Mouse (Mus musculus) heart, embryonic 14.5 days (tissue): ENCODE data around the gene Cbll1. TPM values are rescaled to one million over a fixed set of nuclear protein-coding genes. Genes with fewer than 3 reads are reported as not detected.
A peak's percentile ranks its signal among the peaks of the same experiment; 100 is the strongest.

Experiments used
- ATAC-seq: fragments of 200-750 bp; cut with Nextera tagmentation; 2 replicates; pipeline ENCODE4 v1.8.0; 2017; ENCODE audit warnings: low read depth, moderate TSS enrichment; ENCODE audit not compliant: insufficient number of reproducible peaks, insufficient read depth, low FRiP score
- H3K27ac ChIP-seq, 2 experiments: fragments of 200-500 bp in 1 of 2; fragments of 300-500 bp in 1 of 2; sonication (generic) in 1 of 2; replicated peaks in 1 of 2; 2 replicates each; pipeline ENCODE4 v1.5.1; 2012 to 2014; ENCODE audit warnings: low read depth in 2 of 2, low read length in 2 of 2, control low read depth in 1 of 2, mild to moderate bottlenecking in 1 of 2, mixed read lengths in 1 of 2; ENCODE audit not compliant: control insufficient read depth in 1 of 2, insufficient read depth in 1 of 2
- H3K27me3 ChIP-seq: fragments of 300-500 bp; sonication (generic); 2 replicates; pipeline ENCODE4 v1.6.1; 2014; ENCODE audit warnings: mild to moderate bottlenecking, low read length, control low read depth; ENCODE audit not compliant: control insufficient read depth, insufficient read depth
- H3K36me3 ChIP-seq: fragments of 300-500 bp; sonication (generic); 2 replicates; pipeline ENCODE4 v1.6.1; 2014; ENCODE audit warnings: mild to moderate bottlenecking, control low read depth, low read length, mixed read lengths; ENCODE audit not compliant: control insufficient read depth, insufficient read depth
- H3K4me1 ChIP-seq, 2 experiments: fragments of 200-500 bp in 1 of 2; fragments of 300-500 bp in 1 of 2; sonication (generic) in 1 of 2; 2 replicates each; pipeline ENCODE4 v1.6.1; 2012 to 2014; ENCODE audit warnings: low read length in 2 of 2, control low read depth in 1 of 2, mixed read lengths in 1 of 2; ENCODE audit not compliant: control insufficient read depth in 2 of 2, insufficient read depth in 2 of 2
- H3K4me2 ChIP-seq: fragments of 300-500 bp; sonication (generic); 2 replicates; pipeline ENCODE4 v1.6.1; 2014; ENCODE audit warnings: mild to moderate bottlenecking, low read length
- H3K4me3 ChIP-seq, 2 experiments: fragments of 200-500 bp in 1 of 2; fragments of 300-500 bp in 1 of 2; sonication (generic) in 1 of 2; 2 replicates each; pipeline ENCODE4 v1.5.1; 2012 to 2014; ENCODE audit warnings: low read length in 2 of 2, mild to moderate bottlenecking in 2 of 2, control low read depth in 1 of 2, low read depth in 1 of 2, moderate library complexity in 1 of 2; ENCODE audit not compliant: control insufficient read depth in 1 of 2, insufficient read depth in 1 of 2
- H3K9ac ChIP-seq: fragments of 300-500 bp; sonication (generic); 2 replicates; pipeline ENCODE4 v1.6.1; 2014; ENCODE audit warnings: mild to moderate bottlenecking, low read length
- H3K9me3 ChIP-seq: fragments of 300-500 bp; sonication (generic); 2 replicates; pipeline ENCODE4 v1.6.1; 2016; ENCODE audit warnings: low read length, control low read depth; ENCODE audit not compliant: control insufficient read depth
- WGBS: fragments of 180-500 bp; shearing (Covaris S2); extraction: QIAGEN DNeasy Blood & Tissue Kit; methylation state at CpG from one replicate; pipeline ENCODE4 v1.1.7; 2014; 5-methylcytosine and 5-hydroxymethylcytosine counted together
- polyA plus RNA-seq: library from polyadenylated mRNA; unstranded; fragments of >200 nt; fragmentation: Nextera tagmentation; extraction: Ambion mirVana; gene quantifications from 2 replicates; pipeline ENCODE4 v1.2.1, GENCODE M21; 2014

The Cbll1 gene
- polyA plus RNA-seq, 1 experiment from 2014 or later: 10.8 TPM

DNA sequence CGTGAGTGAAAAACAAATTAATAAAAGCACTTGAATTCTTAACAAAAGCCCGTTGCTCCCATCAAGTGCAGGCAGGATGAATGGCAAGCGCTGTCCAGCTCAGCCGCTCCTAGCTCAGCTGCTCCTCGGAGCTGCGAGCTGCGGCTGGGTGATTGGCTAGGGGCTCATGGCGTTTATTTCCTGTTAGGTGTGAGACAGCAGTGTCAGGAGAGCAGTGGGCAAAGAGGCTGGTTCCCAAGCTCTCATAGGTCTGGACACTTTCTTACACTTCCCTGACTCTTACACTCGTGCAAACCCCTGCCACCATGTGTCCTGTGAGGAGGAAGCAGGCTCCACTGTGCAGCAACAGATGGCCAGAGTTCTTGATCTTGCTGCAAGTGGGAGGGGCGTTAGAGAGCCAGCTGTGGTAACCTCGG, 55.3 kb downstream of the Cbll1 start:
- Histone ChIP-seq H3K27me3 (no peaks in the 10 kb centered on the region), H3K9ac (no peak overlapping the region)
- peak; percentile 26; the same call in 1 of the 2 replicates for ATAC-seq

DNA sequence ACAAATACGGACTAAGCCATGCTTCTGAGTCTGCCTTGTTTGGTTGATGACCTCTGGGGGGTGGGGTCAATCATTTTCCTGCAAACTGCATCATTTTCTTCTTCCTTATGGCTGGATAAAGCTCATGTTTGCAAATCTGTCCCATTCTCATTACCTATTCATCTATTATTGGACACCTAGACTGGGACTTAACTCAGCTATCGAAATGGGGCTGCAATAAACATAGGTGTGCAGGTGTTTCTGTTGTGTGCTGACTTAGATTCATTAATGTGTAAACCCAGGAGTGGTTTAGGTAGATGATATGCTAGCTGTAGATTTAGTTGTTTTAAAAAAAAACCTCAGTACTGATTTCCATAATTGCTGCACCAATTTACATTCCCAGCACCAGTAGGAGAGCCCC, 59.8 kb downstream of the Cbll1 start:
- 86% methylated on average over 2 of the region's 2 CpGs for WGBS
- H3K36me3 ChIP-seq: no peaks in the 10 kb centered on the region
- ATAC-seq: no peak

More for the DNA sequence above, 55.3 kb downstream of the Cbll1 start:
- H3K36me3 ChIP-seq: no peaks in the 10 kb centered on the region
- WGBS: 2% methylated on average over 11 of the region's 11 CpGs
- H3K4me3 ChIP-seq: peak overlapping the region; percentile 16 to 26; a peak in 3 of 4 replicates
- H3K4me2 ChIP-seq: peak overlapping the region; percentile 62
- H3K9me3 ChIP-seq: no peaks in the 10 kb centered on the region
- no peak overlapping the region for H3K27ac ChIP-seq
- peaks cover 2 to 12% of the 10 kb centered on the region in 2 experiments; a peak in 3 of 4 replicates for H3K4me1 ChIP-seq

DNA sequence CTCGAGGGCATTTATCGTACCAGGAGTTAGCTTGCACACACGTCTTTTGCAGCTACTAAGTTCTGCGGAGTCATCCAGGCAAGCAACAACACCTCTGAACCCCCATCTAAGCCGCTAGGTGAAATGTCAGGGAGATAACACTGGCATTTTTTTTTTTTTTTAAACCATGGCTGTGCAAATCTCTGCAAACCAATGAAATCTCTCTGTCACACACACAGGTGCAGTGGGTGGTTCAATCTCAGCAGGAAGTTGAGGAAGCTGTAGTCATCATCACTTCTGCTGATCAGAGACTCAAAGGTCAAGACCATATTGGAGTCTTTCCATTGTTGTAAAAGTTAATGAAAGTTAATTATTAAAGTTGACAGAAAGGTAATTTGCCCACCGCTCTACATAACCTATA, 61.6 kb downstream of the Cbll1 start:
- Histone ChIP-seq H3K4me1 (no peaks in the 10 kb centered on the region), H3K9ac (no peak overlapping the region), H3K27ac (no peak overlapping the region), H3K4me3 (no peak overlapping the region), H3K9me3 (no peaks in the 10 kb centered on the region), H3K4me2 (no peak overlapping the region), H3K27me3 (no peaks in the 10 kb centered on the region), H3K36me3 (no peaks in the 10 kb centered on the region)
- 45% methylated on average over 6 of the region's 6 CpGs for WGBS
- ATAC-seq: no peak

More for the DNA sequence above, 59.8 kb downstream of the Cbll1 start:
- no peak overlapping the region for H3K4me2 ChIP-seq
- no peaks in the 10 kb centered on the region for H3K27me3 ChIP-seq
- no peak overlapping the region for H3K27ac ChIP-seq
- H3K4me1 ChIP-seq: peaks cover 2 to 10% of the 10 kb centered on the region in 2 experiments; a peak in 3 of 4 replicates
- no peak overlapping the region for H3K9ac ChIP-seq
- H3K4me3 ChIP-seq: no peak overlapping the region
- no peaks in the 10 kb centered on the region for H3K9me3 ChIP-seq

Other genes with a start within 250 kb of the Cbll1 start
- gene Lamb1, start 234.4 kb downstream of the Cbll1 start, polyA plus RNA-seq: 96.3 and 101 TPM in 2 replicates
- gene Dld, start 148.2 kb downstream of the Cbll1 start, polyA plus RNA-seq: 214 and 224 TPM in 2 replicates
- gene Slc26a3, start 108.7 kb downstream of the Cbll1 start, polyA plus RNA-seq: 0.13 and 0.35 TPM in 2 replicates
- gene Slc26a4, start 60.4 kb upstream of the Cbll1 start, polyA plus RNA-seq: 0.19 and 0.32 TPM in 2 replicates
- 49.4 and 51.0 TPM in 2 replicates for gene Bcap29, start 135.0 kb upstream of the Cbll1 start, polyA plus RNA-seq
- 6.8 and 8.2 TPM in 2 replicates for gene Dus4l, start 155.2 kb upstream of the Cbll1 start, polyA plus RNA-seq
- 38.0 and 39.2 TPM in 2 replicates for gene Cog5, start 155.3 kb upstream of the Cbll1 start, polyA plus RNA-seq
- 12.8 and 15.3 TPM in 2 replicates for gene Gpr22, start 214.3 kb upstream of the Cbll1 start, polyA plus RNA-seq